Mouse (Mus musculus) liver, embryonic 14.5 days (tissue): Measurements from ENCODE around the gene Cldn6. TPM values are rescaled to one million over a fixed set of nuclear protein-coding genes. Genes with fewer than 3 reads are reported as not detected.

ENCODE experiments used
- ATAC-seq: fragments of 200-750 bp; cut with Nextera tagmentation; 2 replicates; pipeline ENCODE4 v1.8.0; 2017; ENCODE audit warnings: moderate number of reproducible peaks, mild to moderate bottlenecking, moderate library complexity; ENCODE audit not compliant: insufficient read depth
- DNase-seq, 3 experiments: peaks; one replicate each; pipeline ENCODE4 v3.0.0-alpha.2; 2012 to 2013; ENCODE audit warnings: low read depth in 3 of 3, low spot score in 3 of 3
- H3K27ac ChIP-seq: fragments of 300-500 bp; sonication (generic); 2 replicates; pipeline ENCODE4 v1.5.1; 2014; ENCODE audit warnings: moderate library complexity, mild to moderate bottlenecking, control low read depth, inconsistent platforms
- H3K27me3 ChIP-seq: fragments of 300-500 bp; sonication (generic); 2 replicates; pipeline ENCODE4 v1.6.1; 2014; ENCODE audit warnings: mild to moderate bottlenecking, low read length, moderate library complexity; ENCODE audit not compliant: control insufficient read depth, insufficient read depth
- H3K36me3 ChIP-seq: fragments of 300-500 bp; sonication (generic); replicated peaks from 2 replicates; pipeline ENCODE4 v1.6.1; 2014; ENCODE audit warnings: low read depth; ENCODE audit not compliant: control insufficient read depth, insufficient read depth
- H3K4me1 ChIP-seq, 2 experiments: fragments of 200-500 bp in 1 of 2; fragments of 300-500 bp in 1 of 2; sonication (generic) in 1 of 2; replicated peaks; 2 replicates each; pipeline ENCODE4 v1.6.1; 2012 to 2014; ENCODE audit warnings: antibody characterized with exemption in 1 of 2, inconsistent platforms in 1 of 2, low read length in 1 of 2; ENCODE audit not compliant: control insufficient read depth in 2 of 2, insufficient read depth in 2 of 2
- H3K4me2 ChIP-seq: fragments of 300-500 bp; sonication (generic); 2 replicates; pipeline ENCODE4 v1.6.1; 2014; ENCODE audit warnings: low read depth, mild to moderate bottlenecking, control low read depth, moderate library complexity
- H3K4me3 ChIP-seq, 2 experiments: fragments of 200-500 bp in 1 of 2; fragments of 300-500 bp in 1 of 2; sonication (generic) in 1 of 2; 2 replicates each; pipeline ENCODE4 v1.5.1; 2012 to 2014; ENCODE audit warnings: low read depth in 2 of 2, low read length in 2 of 2, mild to moderate bottlenecking in 2 of 2, control low read depth in 1 of 2, inconsistent platforms in 1 of 2, moderate library complexity in 1 of 2; ENCODE audit not compliant: insufficient read depth in 1 of 2
- H3K9ac ChIP-seq: fragments of 300-500 bp; sonication (generic); replicated peaks from 2 replicates; pipeline ENCODE4 v1.6.1; 2014; ENCODE audit warnings: mild to moderate bottlenecking, control low read depth, moderate library complexity
- H3K9me3 ChIP-seq: fragments of 300-500 bp; sonication (generic); 2 replicates; pipeline ENCODE4 v1.6.1; 2016; ENCODE audit warnings: low read length, mixed read lengths; ENCODE audit not compliant: control insufficient read depth
- CTCF ChIP-seq: IDR thresholded peaks from 2 replicates; pipeline ENCODE4 v1.5.1; 2016; ENCODE audit warnings: antibody characterized with exemption, low read depth, control low read depth
- EP300 ChIP-seq: IDR thresholded peaks from 2 replicates; pipeline ENCODE4 v1.6.1; 2016; ENCODE audit warnings: antibody characterized with exemption, low read depth
- WGBS: fragments of 180-500 bp; shearing (Covaris S2); extraction: QIAGEN DNeasy Blood & Tissue Kit; methylation state at CpG from one replicate; pipeline ENCODE4 v1.1.7; 2014; ENCODE audit not compliant: insufficient replicate concordance; 5-methylcytosine and 5-hydroxymethylcytosine counted together
- polyA plus RNA-seq, 2 experiments: library from polyadenylated mRNA; depleted of rRNA in 1 of 2; stranded (reverse) in 1 of 2; unstranded in 1 of 2; fragments of >200 nt; fragmentation: Nextera tagmentation in 1 of 2; extraction: Ambion mirVana in 1 of 2; gene quantifications; 2 replicates each; pipeline versions ENCODE4 v1.2.1 to v1.2.3; 2012 to 2014

Cldn6 gene
- polyA plus RNA-seq, 2 experiments: 0.50 to 0.64 TPM

DNA sequence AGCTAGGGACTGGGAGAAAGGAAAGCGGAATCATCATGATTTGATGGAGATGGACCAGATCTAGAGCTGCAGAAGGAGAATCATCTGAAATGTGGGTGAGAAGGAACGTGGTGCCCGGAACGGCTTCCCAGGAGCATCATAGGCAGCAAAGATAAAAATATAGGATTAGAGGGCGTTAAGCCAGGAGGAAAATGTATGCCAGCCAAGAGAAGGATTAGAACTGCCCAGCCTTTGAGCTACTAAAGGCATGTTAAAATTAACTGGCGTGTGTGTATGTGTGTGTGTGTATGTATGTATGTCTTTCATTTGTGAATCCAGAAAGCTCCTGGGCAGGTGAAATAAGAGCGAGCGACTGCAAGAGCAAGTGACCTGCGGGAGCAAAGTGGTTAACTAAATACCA, 24.3 kb downstream of the Cldn6 start:
- Histone ChIP-seq H3K4me3 (no peak overlapping the region), H3K27me3 (peaks cover 30% of the 10 kb centered on the region), H3K9ac (no peak overlapping the region), H3K4me2 (no peak overlapping the region), H3K27ac (no peak overlapping the region), H3K4me1 (no peaks in the 10 kb centered on the region), H3K36me3 (no peaks in the 10 kb centered on the region), H3K9me3 (no peaks in the 10 kb centered on the region)
- no peak for ATAC-seq
- DNase-seq: no peak
- 61% methylated on average over 9 of the region's 9 CpGs for WGBS
- no peak for TF ChIP-seq EP300
- no peak for TF ChIP-seq CTCF

DNA sequence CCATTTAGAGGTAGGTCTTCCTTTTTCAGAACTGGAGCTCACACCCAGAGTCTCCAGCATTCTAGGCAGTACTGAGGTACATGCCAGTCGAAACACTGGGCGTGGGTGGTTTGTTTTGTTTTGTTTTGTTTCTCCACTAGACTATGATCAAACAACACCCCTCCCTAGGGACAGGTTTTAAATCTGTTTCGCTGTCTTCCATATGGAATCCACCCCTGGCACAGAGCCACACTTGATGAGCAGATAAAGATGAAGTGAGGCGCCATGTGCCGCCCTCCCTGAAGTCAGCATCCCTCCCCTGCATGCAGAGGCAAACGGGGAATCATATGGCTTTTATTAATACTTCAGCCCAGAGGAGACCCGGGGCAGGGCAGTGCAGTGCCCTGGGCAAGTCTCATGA, 25.7 kb downstream of the Cldn6 start:
- Histone ChIP-seq H3K9ac (no peak overlapping the region), H3K4me1 (no peaks in the 10 kb centered on the region), H3K27ac (no peak overlapping the region), H3K9me3 (no peaks in the 10 kb centered on the region), H3K4me2 (no peak overlapping the region), H3K4me3 (no peak overlapping the region), H3K36me3 (no peaks in the 10 kb centered on the region), H3K27me3 (peaks cover 16% of the 10 kb centered on the region)
- 48% methylated on average over 7 of the region's 7 CpGs for WGBS
- ATAC-seq: no peak
- no peak for DNase-seq
- no peak for TF ChIP-seq CTCF
- no peak for TF ChIP-seq EP300

DNA sequence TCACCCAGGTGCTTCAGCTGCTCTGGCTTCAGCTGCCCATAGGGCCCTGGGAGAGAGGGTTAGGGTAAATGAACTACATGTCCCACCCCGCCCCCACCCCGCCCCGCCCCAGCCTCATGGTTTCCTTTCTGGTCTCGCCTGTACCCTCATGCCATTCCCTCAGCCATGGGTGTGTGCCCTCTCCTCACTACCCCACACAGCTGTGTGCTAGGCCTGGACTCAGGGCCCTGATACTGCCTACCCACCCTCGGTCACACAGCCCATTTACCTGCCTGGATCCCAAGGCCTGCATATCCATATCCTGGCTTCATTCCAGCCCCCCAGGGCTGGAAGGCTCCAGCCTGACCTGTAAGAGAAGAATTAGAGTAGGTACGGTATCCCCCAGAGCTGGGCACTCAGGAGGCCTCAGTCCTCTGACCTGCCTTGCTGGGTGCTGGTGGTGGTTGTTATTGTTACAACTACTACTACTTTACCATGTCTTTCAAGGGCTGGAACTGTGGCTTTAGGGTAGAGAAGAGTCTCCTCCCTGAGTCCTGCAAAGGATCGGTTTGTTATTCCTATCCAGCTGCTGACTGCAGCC, 26.6 kb downstream of the Cldn6 start:
- Histone ChIP-seq H3K4me3 (no peak overlapping the region), H3K27ac (no peak overlapping the region), H3K4me1 (no peaks in the 10 kb centered on the region), H3K36me3 (no peaks in the 10 kb centered on the region), H3K4me2 (no peak overlapping the region), H3K27me3 (peaks cover 7% of the 10 kb centered on the region), H3K9ac (no peak overlapping the region), H3K9me3 (no peaks in the 10 kb centered on the region)
- no peak for TF ChIP-seq CTCF
- no peak for TF ChIP-seq EP300
- DNase-seq: no peak
- 52% methylated on average over 7 of the region's 7 CpGs for WGBS
- ATAC-seq: no peak

DNA sequence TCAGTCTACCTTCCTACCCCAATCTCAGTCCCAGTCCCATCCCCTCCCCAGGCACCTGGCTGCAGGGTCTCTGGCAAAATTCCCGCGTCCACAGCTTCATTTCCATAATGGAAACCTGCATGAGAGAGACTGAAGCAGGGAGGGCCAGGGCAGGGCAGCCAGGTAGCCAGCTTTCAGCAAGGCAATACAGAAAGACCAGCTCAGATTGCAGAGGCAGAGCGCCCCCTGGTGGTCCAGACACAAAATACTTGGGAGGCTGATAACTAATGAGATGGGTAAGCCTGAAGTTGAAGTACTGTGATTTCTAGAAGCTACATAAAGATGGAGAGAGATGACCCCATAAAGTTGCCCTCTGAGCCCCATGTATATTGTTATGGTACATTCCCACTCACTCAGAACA, 27.2 kb downstream of the Cldn6 start:
- no peak overlapping the region for H3K27ac ChIP-seq
- no peaks in the 10 kb centered on the region for H3K36me3 ChIP-seq
- DNase-seq: peak; percentile 30 to 40 (median 33)
- H3K4me2 ChIP-seq: no peak overlapping the region
- no peaks in the 10 kb centered on the region for H3K9me3 ChIP-seq
- ATAC-seq: no peak
- H3K9ac ChIP-seq: no peak overlapping the region
- peaks cover under 1% of the 10 kb centered on the region for H3K27me3 ChIP-seq
- H3K4me1 ChIP-seq: no peaks in the 10 kb centered on the region
- H3K4me3 ChIP-seq: no peak overlapping the region
- TF ChIP-seq EP300 (no peak), CTCF (peak; percentile 93)
- 0% methylated on average over 3 of the region's 3 CpGs for WGBS

DNA sequence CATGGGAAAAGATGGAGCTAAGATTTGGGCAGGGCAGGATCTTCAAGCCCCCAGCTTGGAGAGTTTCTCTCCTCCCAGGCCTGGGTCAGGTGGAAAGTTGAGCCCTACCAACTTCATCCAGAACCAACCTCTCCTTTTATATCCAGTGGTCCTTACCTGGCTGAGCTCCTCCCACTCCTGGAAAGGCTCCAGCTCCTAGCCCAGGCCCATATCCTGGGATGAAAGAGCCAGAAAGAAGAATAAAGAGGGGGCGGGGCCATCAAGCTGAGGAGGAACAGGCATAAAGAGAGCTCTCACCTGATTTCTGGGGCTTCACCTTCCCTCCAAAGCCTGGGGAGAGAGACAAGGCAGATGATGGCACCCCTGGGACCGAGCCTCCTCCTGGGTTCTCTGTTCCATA, 38.0 kb downstream of the Cldn6 start:
- Histone ChIP-seq H3K27me3 (no peaks in the 10 kb centered on the region), H3K9ac (no peak overlapping the region), H3K27ac (no peak overlapping the region), H3K36me3 (no peaks in the 10 kb centered on the region), H3K4me3 (no peak overlapping the region), H3K9me3 (no peaks in the 10 kb centered on the region), H3K4me1 (peaks cover 0 to 3% of the 10 kb centered on the region in 2 experiments; a peak in 1 of 4 replicates), H3K4me2 (no peak overlapping the region)
- 20% methylated on average over 2 of the region's 2 CpGs for WGBS
- no peak for DNase-seq
- TF ChIP-seq CTCF: no peak
- no peak for ATAC-seq

DNA sequence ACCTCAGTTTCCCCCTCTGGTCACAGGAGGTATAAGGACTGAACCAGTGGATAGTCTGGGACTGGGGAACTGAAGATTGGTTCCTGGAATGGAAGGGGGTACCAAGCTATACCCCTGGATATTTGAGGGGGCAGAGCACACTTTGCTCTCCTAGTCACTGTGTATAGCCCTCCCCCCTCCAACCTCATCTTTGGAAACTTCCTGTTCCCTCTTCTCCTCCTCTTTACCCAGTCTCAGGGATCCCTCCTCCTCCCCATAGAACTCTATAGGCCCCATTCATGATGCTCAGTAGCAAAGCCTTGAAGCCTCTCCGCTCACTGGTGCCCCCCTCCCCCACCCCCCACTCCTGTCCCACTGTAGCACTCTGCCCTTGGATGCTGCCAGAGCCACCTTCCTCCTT, 40.4 kb downstream of the Cldn6 start:
- H3K27me3 ChIP-seq: no peaks in the 10 kb centered on the region
- no peaks in the 10 kb centered on the region for H3K36me3 ChIP-seq
- H3K4me1 ChIP-seq: peaks cover 0 to 3% of the 10 kb centered on the region in 2 experiments; a peak in 1 of 4 replicates
- ATAC-seq: no peak
- H3K27ac ChIP-seq: no peak overlapping the region
- TF ChIP-seq CTCF: no peak
- TF ChIP-seq EP300: no peak
- no peak overlapping the region for H3K9ac ChIP-seq
- no peak overlapping the region for H3K4me2 ChIP-seq
- no peak overlapping the region for H3K4me3 ChIP-seq
- H3K9me3 ChIP-seq: no peaks in the 10 kb centered on the region
- WGBS: 23% methylated on average over 1 of the region's 1 CpGs
- no peak for DNase-seq
